Mouse (Mus musculus) CH12.LX (cell line): Measurements from ENCODE around the gene Slc16a7. TPM values are rescaled to one million over a fixed set of nuclear protein-coding genes. Genes with fewer than 3 reads are reported as not detected.

Experiments
- DNase-seq: peaks from one replicate; pipeline ENCODE4 v3.0.0-alpha.2; 2013; ENCODE audit errors: extremely low read depth
- H3K27ac ChIP-seq: 2 replicates; pipeline ENCODE4 v1.5.1; 2012; ENCODE audit warnings: low read depth, mild to moderate bottlenecking, control low read depth, moderate library complexity; ENCODE audit not compliant: insufficient read depth
- H3K27me3 ChIP-seq: replicated peaks from 2 replicates; pipeline ENCODE3; 2012; ENCODE audit warnings: inconsistent platforms
- H3K36me3 ChIP-seq, 2 experiments: replicated peaks in 1 of 2; 2 replicates each; pipeline versions ENCODE3 to v1.6.1; 2012; ENCODE audit warnings: inconsistent platforms in 1 of 2, low read length in 1 of 2, mild to moderate bottlenecking in 1 of 2, mixed read lengths in 1 of 2, moderate library complexity in 1 of 2; ENCODE audit not compliant: control insufficient read depth in 1 of 2, insufficient read depth in 1 of 2
- H3K4me1 ChIP-seq, 2 experiments: 2 replicates each; pipeline ENCODE4 v1.6.1; 2012; ENCODE audit warnings: inconsistent platforms in 1 of 2, moderate library complexity in 1 of 2; ENCODE audit not compliant: insufficient read depth in 2 of 2, control insufficient read depth in 1 of 2
- H3K4me2 ChIP-seq: 2 replicates; pipeline ENCODE4 v1.6.1; 2012; ENCODE audit warnings: low read depth, mild to moderate bottlenecking, control low read depth; ENCODE audit not compliant: poor library complexity, insufficient read depth, severe bottlenecking
- H3K4me3 ChIP-seq, 3 experiments: fragments of 150-350 bp in 1 of 3; sonication (generic) in 1 of 3; replicated peaks in 1 of 3; 2 replicates each; pipeline versions ENCODE3 to v1.5.1; 2011 to 2012; ENCODE audit warnings: low read depth in 2 of 3, low read length in 2 of 3, mild to moderate bottlenecking in 2 of 3, moderate library complexity in 2 of 3, control low read depth in 1 of 3, improper control_type of control experiment in 1 of 3, inconsistent platforms in 1 of 3, mixed read lengths in 1 of 3; ENCODE audit not compliant: poor library complexity in 1 of 3
- H3K79me2 ChIP-seq: replicated peaks from 2 replicates; pipeline ENCODE4 v1.6.1; 2012; ENCODE audit warnings: mild to moderate bottlenecking, moderate library complexity; ENCODE audit not compliant: control insufficient read depth, poor library complexity, insufficient read depth, severe bottlenecking; ENCODE audit errors: extremely low read depth
- H3K9ac ChIP-seq: 2 replicates; pipeline ENCODE4 v1.6.1; 2012; ENCODE audit warnings: low read depth, mild to moderate bottlenecking, control low read depth, moderate library complexity; ENCODE audit not compliant: insufficient read depth
- H3K9me3 ChIP-seq: replicated peaks from 2 replicates; pipeline ENCODE3; 2012; ENCODE audit warnings: low read length, inconsistent platforms, mixed read lengths
- ELF1 ChIP-seq: IDR thresholded peaks from 2 replicates; pipeline ENCODE4 v1.6.1; 2014; ENCODE audit warnings: low read depth, mild to moderate bottlenecking, inconsistent platforms, low read length, improper control_type of control experiment
- ETS1 ChIP-seq: conservative IDR thresholded peaks from 2 replicates; pipeline ENCODE4 v1.6.1; 2012; ENCODE audit warnings: low read depth, mild to moderate bottlenecking, inconsistent platforms, low read length, improper control_type of control experiment, moderate library complexity
- GABPA ChIP-seq: IDR thresholded peaks from 2 replicates; pipeline ENCODE4 v1.6.1; 2012; ENCODE audit warnings: low read depth, low read length, improper control_type of control experiment, inconsistent platforms; ENCODE audit not compliant: insufficient replicate concordance
- HCFC1 ChIP-seq: IDR thresholded peaks from 2 replicates; pipeline ENCODE4 v1.6.1; 2012; ENCODE audit warnings: low read depth, mild to moderate bottlenecking, inconsistent platforms, low read length, improper control_type of control experiment
- KAT2A ChIP-seq: IDR thresholded peaks from 2 replicates; pipeline ENCODE4 v1.6.1; 2012; ENCODE audit warnings: low read length, improper control_type of control experiment, inconsistent platforms; ENCODE audit not compliant: insufficient replicate concordance
- MAX ChIP-seq: IDR thresholded peaks from 2 replicates; pipeline ENCODE4 v1.6.1; 2011; ENCODE audit warnings: low read length, improper control_type of control experiment
- MEF2A ChIP-seq: IDR thresholded peaks from 2 replicates; pipeline ENCODE4 v1.6.1; 2014; ENCODE audit warnings: low read depth, mild to moderate bottlenecking, inconsistent platforms, low read length, improper control_type of control experiment, borderline replicate concordance
- MXI1 ChIP-seq: IDR thresholded peaks from 2 replicates; pipeline ENCODE4 v1.6.1; 2011; ENCODE audit warnings: mild to moderate bottlenecking, low read depth, low read length, improper control_type of control experiment
- MYC ChIP-seq: IDR thresholded peaks from 2 replicates; pipeline ENCODE4 v1.6.1; 2011; ENCODE audit warnings: low read depth, mild to moderate bottlenecking, improper control_type of control experiment, low read length
- NRF1 ChIP-seq: IDR thresholded peaks from 2 replicates; pipeline ENCODE4 v1.6.1; 2014; ENCODE audit warnings: low read depth, mild to moderate bottlenecking, inconsistent platforms, low read length, improper control_type of control experiment, moderate library complexity
- PAX5 ChIP-seq: IDR thresholded peaks from 2 replicates; pipeline ENCODE4 v1.6.1; 2012; ENCODE audit warnings: low read length, inconsistent platforms, mixed read lengths
- POLR2AphosphoS2 ChIP-seq: IDR thresholded peaks from 2 replicates; pipeline ENCODE4 v1.6.1; 2011; ENCODE audit warnings: low read depth, low read length, improper control_type of control experiment
- RAD21 ChIP-seq: IDR thresholded peaks from 2 replicates; pipeline ENCODE4 v1.6.1; 2011; ENCODE audit warnings: low read depth, mild to moderate bottlenecking, low read length, improper control_type of control experiment, moderate library complexity
- RCOR1 ChIP-seq: conservative IDR thresholded peaks from 2 replicates; pipeline ENCODE4 v1.6.1; 2012; ENCODE audit warnings: low read depth, mild to moderate bottlenecking, inconsistent platforms, low read length, improper control_type of control experiment
- SMC3 ChIP-seq: IDR thresholded peaks from 2 replicates; pipeline ENCODE4 v1.6.1; 2011; ENCODE audit warnings: low read depth, low read length, improper control_type of control experiment
- UBTF ChIP-seq: IDR thresholded peaks from 2 replicates; pipeline ENCODE4 v1.6.1; 2012; ENCODE audit warnings: low read depth, mild to moderate bottlenecking, inconsistent platforms, low read length, improper control_type of control experiment, moderate library complexity
- USF1 ChIP-seq: IDR thresholded peaks from 2 replicates; pipeline ENCODE4 v1.6.1; 2014; ENCODE audit warnings: low read depth, mild to moderate bottlenecking, inconsistent platforms, low read length, improper control_type of control experiment
- USF2 ChIP-seq: conservative IDR thresholded peaks from 2 replicates; pipeline ENCODE4 v1.6.1; 2011; ENCODE audit warnings: low read depth, low read length, improper control_type of control experiment
- dilution Hi-C: fragments of 300-500 bp; cut with MboI; formaldehyde crosslinking; loops from 2 replicates; pipeline ENCODE4 v1.14.3; 2020; ENCODE audit warnings: low sequenced_read_pairs; ENCODE audit not compliant: extremely low pct_unique_long_range_greater_than_20kb, extremely low pct_ligation_motif_present
- in situ Hi-C: fragments of 300-500 bp; cut with MboI; formaldehyde crosslinking; loops from 3 replicates; pipeline ENCODE4 v1.14.3; 2019; ENCODE audit warnings: low sequenced_read_pairs, low pct_ligation_motif_present, low pct_unique_long_range_greater_than_20kb, mixed read lengths
- polyA plus RNA-seq: library from polyadenylated mRNA; unstranded; fragments of >175 nt; gene quantifications from 2 replicates; pipeline ENCODE4 v1.2.1, GENCODE M21; 2012; ENCODE audit warnings: low read depth; ENCODE audit not compliant: insufficient read length
- total RNA-seq, 2 experiments: library from RNA; depleted of rRNA; stranded (reverse); fragments of 300-350 nt in 1 of 2; fragments of >200 nt in 1 of 2; gene quantifications; 2 replicates each; pipeline ENCODE4 v1.2.3; 2012 to 2014

Slc16a7 gene
- total and polyA plus RNA-seq, 3 experiments: not detected

GRCm38 (mm10) chr10:125371451-125371850 is 17.8 kb downstream of the Slc16a7 start:
- Histone ChIP-seq H3K36me3 (no peaks in the 10 kb centered on the region), H3K27ac (no peak overlapping the region), H3K9ac (no peak overlapping the region), H3K27me3 (no peaks in the 10 kb centered on the region), H3K9me3 (peaks cover 66% of the 10 kb centered on the region), H3K4me1 (no peaks in the 10 kb centered on the region), H3K4me2 (no peak overlapping the region), H3K4me3 (no peak overlapping the region), H3K79me2 (no peaks in the 10 kb centered on the region)
- no peak for TF ChIP-seq SMC3
- dilution Hi-C loops: no loop called here
- in situ Hi-C loops: no loop called here
- no peak for DNase-seq

GRCm38 (mm10) chr10:125370037-125370610 is 19.1 kb downstream of the Slc16a7 start:
- Histone ChIP-seq H3K4me3 (no peak overlapping the region), H3K4me2 (no peak overlapping the region), H3K4me1 (no peaks in the 10 kb centered on the region), H3K9me3 (peaks cover 62% of the 10 kb centered on the region), H3K9ac (no peak overlapping the region), H3K79me2 (no peaks in the 10 kb centered on the region), H3K27ac (no peak overlapping the region), H3K27me3 (no peaks in the 10 kb centered on the region), H3K36me3 (no peaks in the 10 kb centered on the region)
- TF ChIP-seq USF1 (no peak), KAT2A (no peak), NRF1 (no peak), ELF1 (no peak), POLR2AphosphoS2 (no peak), PAX5 (no peak), UBTF (no peak), SMC3 (no peak), RCOR1 (no peak), ETS1 (no peak), MAX (no peak), RAD21 (no peak), USF2 (no peak), MXI1 (no peak), HCFC1 (no peak), GABPA (no peak), MYC (no peak), MEF2A (no peak)
- no peak for DNase-seq
- dilution Hi-C loops (no loop called here), in situ Hi-C loops (no loop called here)
